Mouse (Mus musculus) hindbrain, embryonic 11.5 days (tissue): ENCODE data around the gene Gas2l3. TPM values are rescaled to one million over a fixed set of nuclear protein-coding genes. Genes with fewer than 3 reads are reported as not detected.

Source experiments
- ATAC-seq: fragments of 200-750 bp; cut with Nextera tagmentation; 2 replicates; pipeline ENCODE4 v1.8.0; 2017; ENCODE audit warnings: mild to moderate bottlenecking, moderate TSS enrichment, moderate library complexity; ENCODE audit not compliant: low FRiP score
- DNase-seq: peaks from one replicate; pipeline ENCODE4 v3.0.0-alpha.2; 2015; ENCODE audit warnings: low spot score
- H3K27ac ChIP-seq: fragments of 300-500 bp; sonication (generic); 2 replicates; pipeline ENCODE4 v1.5.1; 2014; ENCODE audit warnings: mild to moderate bottlenecking, low read depth, low read length
- H3K27me3 ChIP-seq: fragments of 300-500 bp; sonication (generic); 2 replicates; pipeline ENCODE4 v1.6.1; 2014; ENCODE audit warnings: mild to moderate bottlenecking, low read length, moderate library complexity, mixed read lengths; ENCODE audit not compliant: control insufficient read depth, insufficient read depth
- H3K36me3 ChIP-seq: fragments of 300-500 bp; sonication (generic); 2 replicates; pipeline ENCODE4 v1.6.1; 2014; ENCODE audit warnings: mild to moderate bottlenecking, low read length, moderate library complexity, mixed read lengths; ENCODE audit not compliant: control insufficient read depth, insufficient read depth
- H3K4me1 ChIP-seq: fragments of 300-500 bp; sonication (generic); replicated peaks from 2 replicates; pipeline ENCODE4 v1.6.1; 2014; ENCODE audit warnings: low read length, mixed read lengths; ENCODE audit not compliant: control insufficient read depth, insufficient read depth
- H3K4me2 ChIP-seq: fragments of 300-500 bp; sonication (generic); replicated peaks from 2 replicates; pipeline ENCODE4 v1.6.1; 2014; ENCODE audit warnings: mild to moderate bottlenecking, low read depth, low read length
- H3K4me3 ChIP-seq: fragments of 300-500 bp; sonication (generic); 2 replicates; pipeline ENCODE4 v1.5.1; 2014; ENCODE audit warnings: low read depth, low read length
- H3K9ac ChIP-seq: fragments of 300-500 bp; sonication (generic); 2 replicates; pipeline ENCODE4 v1.6.1; 2014; ENCODE audit warnings: low read depth, low read length
- H3K9me3 ChIP-seq: fragments of 300-500 bp; sonication (generic); 2 replicates; pipeline ENCODE4 v1.6.1; 2016; ENCODE audit warnings: low read length; ENCODE audit not compliant: control insufficient read depth
- WGBS: fragments of 180-500 bp; shearing (Covaris S2); extraction: QIAGEN DNeasy Blood & Tissue Kit; methylation state at CpG from one replicate; pipeline ENCODE4 v1.1.7; 2014; 5-methylcytosine and 5-hydroxymethylcytosine counted together
- polyA plus RNA-seq: library from polyadenylated mRNA; unstranded; fragments of >200 nt; fragmentation: Nextera tagmentation; extraction: Ambion mirVana; gene quantifications from 2 replicates; pipeline ENCODE4 v1.2.1, GENCODE M21; 2014

Gene Gas2l3
- polyA plus RNA-seq, 1 experiment from 2014 or later, result 10.3 TPM

DNA sequence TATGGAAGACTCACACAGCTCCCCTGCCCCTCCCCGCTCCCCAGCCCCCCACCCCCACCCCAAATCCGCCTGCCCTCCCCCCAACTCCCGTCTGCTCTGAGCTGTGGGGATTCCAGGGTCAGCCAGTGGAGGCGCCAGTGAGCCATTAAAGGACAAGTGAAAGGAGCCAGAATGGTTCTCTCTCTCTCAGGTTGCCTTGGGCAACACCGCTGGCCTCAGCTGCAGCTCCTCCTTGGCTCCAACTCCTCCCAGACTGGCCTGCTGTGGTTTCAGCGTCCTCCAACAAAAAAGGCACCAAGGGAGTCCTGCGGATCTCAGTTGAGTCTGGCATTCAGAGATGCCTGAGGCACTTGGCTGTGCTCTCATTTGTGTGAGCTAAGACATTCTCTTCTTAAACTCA is 47.9 kb downstream of the Gas2l3 start:
- DNase-seq (peak; percentile 84), ATAC-seq (peak; percentile 73)
- H3K4me2 ChIP-seq, result no peak overlapping the region
- H3K4me1 ChIP-seq, result no peaks in the 10 kb centered on the region
- no peaks in the 10 kb centered on the region for H3K36me3 ChIP-seq
- H3K9ac ChIP-seq, result no peak overlapping the region
- H3K27me3 ChIP-seq, result no peaks in the 10 kb centered on the region
- no peaks in the 10 kb centered on the region for H3K9me3 ChIP-seq
- WGBS, result 5% methylated on average over 7 of the region's 7 CpGs
- H3K27ac ChIP-seq, result no peak overlapping the region
- H3K4me3 ChIP-seq, result no peak overlapping the region

- ATAC-seq (no peak), DNase-seq (no peak)
- H3K9ac ChIP-seq, result no peak overlapping the region
- no peaks in the 10 kb centered on the region for H3K9me3 ChIP-seq
- no peak overlapping the region for H3K4me2 ChIP-seq
- no peak overlapping the region for H3K4me3 ChIP-seq
- H3K27me3 ChIP-seq, result no peaks in the 10 kb centered on the region
- no peaks in the 10 kb centered on the region for H3K36me3 ChIP-seq
- 40% methylated on average over 7 of the region's 7 CpGs for WGBS
- H3K4me1 ChIP-seq, result no peaks in the 10 kb centered on the region
- H3K27ac ChIP-seq, result no peak overlapping the region
Observed at GRCm38 (mm10) chr10:89395321-89395720, 48.4 kb downstream of the Gas2l3 start.

- WGBS, result 43% methylated on average over 4 of the region's 4 CpGs
- ATAC-seq (no peak), DNase-seq (no peak)
- Histone ChIP-seq H3K4me1 (no peaks in the 10 kb centered on the region), H3K9me3 (no peaks in the 10 kb centered on the region), H3K4me2 (no peak overlapping the region), H3K4me3 (no peak overlapping the region), H3K27me3 (no peaks in the 10 kb centered on the region), H3K27ac (no peak overlapping the region), H3K36me3 (no peaks in the 10 kb centered on the region), H3K9ac (no peak overlapping the region)
Observed at GRCm38 (mm10) chr10:89392687-89393086, 51.1 kb downstream of the Gas2l3 start.

- ATAC-seq, result no peak
Observed at GRCm38 (mm10) chr10:89391571-89392163, 52.1 kb downstream of the Gas2l3 start.

GRCm38 (mm10) chr10:89386461-89386860 is 57.3 kb downstream of the Gas2l3 start:
- 88% methylated on average over 3 of the region's 3 CpGs for WGBS
- Histone ChIP-seq H3K4me2 (no peak overlapping the region), H3K27me3 (no peaks in the 10 kb centered on the region), H3K9me3 (no peaks in the 10 kb centered on the region), H3K4me3 (no peak overlapping the region), H3K9ac (no peak overlapping the region), H3K36me3 (no peaks in the 10 kb centered on the region), H3K4me1 (no peaks in the 10 kb centered on the region), H3K27ac (no peak overlapping the region)
- ATAC-seq, result no peak
- no peak for DNase-seq

More at GRCm38 (mm10) chr10:89391571-89392163, 52.1 kb downstream of the Gas2l3 start:
- Histone ChIP-seq H3K27me3 (no peaks in the 10 kb centered on the region), H3K36me3 (no peaks in the 10 kb centered on the region), H3K27ac (no peak overlapping the region), H3K9me3 (no peaks in the 10 kb centered on the region), H3K4me1 (no peaks in the 10 kb centered on the region), H3K9ac (no peak overlapping the region), H3K4me3 (no peak overlapping the region), H3K4me2 (no peak overlapping the region)
- no peak for DNase-seq
- WGBS, result 82% methylated on average over 4 of the region's 4 CpGs

DNA sequence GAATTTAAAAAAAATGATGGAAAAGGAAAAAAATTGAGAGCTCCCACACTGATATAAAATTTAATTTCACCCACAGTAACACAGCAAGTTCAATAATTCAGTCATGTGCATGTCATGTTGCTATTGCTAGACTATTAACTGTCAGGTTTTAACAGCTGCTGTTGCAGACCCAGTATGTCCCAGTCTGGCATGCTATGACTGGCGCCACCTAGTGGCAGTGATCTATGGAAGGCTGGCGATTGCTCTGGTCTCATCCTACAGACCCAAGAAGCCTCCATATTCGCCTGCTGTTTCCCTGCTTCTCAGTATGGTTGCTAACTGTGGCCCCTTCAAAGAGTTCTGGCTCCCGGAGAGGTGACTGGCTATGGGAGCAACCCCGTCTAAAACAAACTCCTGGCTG is 60.3 kb downstream of the Gas2l3 start:
- WGBS, result 5% methylated on average over 5 of the region's 5 CpGs
- Histone ChIP-seq H3K9ac (no peak overlapping the region), H3K27me3 (no peaks in the 10 kb centered on the region), H3K36me3 (no peaks in the 10 kb centered on the region), H3K4me1 (no peaks in the 10 kb centered on the region), H3K4me2 (no peak overlapping the region), H3K27ac (no peak overlapping the region), H3K4me3 (no peak overlapping the region), H3K9me3 (no peaks in the 10 kb centered on the region)
- DNase-seq, result peak; percentile 89
- ATAC-seq, result peak; percentile 77; the same call in 1 of the 2 replicates

DNA sequence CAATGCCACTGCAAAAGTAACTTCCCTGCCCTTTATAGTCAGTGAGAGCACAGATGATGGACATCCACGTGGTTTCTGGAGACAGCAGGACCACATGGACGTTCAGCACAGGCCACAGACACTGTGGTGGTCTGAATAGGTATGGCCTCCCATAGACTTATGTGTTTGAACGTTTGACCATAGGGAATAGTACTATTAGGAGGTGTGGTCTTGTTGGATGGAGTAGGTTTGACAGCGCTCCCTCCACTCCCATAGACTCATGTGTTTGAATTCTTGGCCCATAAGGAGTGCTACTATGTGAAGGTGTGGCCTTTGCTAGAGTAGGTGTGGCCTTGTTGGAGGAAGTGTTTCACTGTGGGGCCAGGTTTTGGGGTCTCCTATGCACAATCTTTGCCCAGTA is 66.0 kb downstream of the Gas2l3 start:
- Histone ChIP-seq H3K27ac (no peak overlapping the region), H3K4me1 (no peaks in the 10 kb centered on the region), H3K9ac (no peak overlapping the region), H3K36me3 (no peaks in the 10 kb centered on the region), H3K4me3 (no peak overlapping the region), H3K27me3 (no peaks in the 10 kb centered on the region), H3K4me2 (no peak overlapping the region), H3K9me3 (no peaks in the 10 kb centered on the region)
- no peak for ATAC-seq
- DNase-seq, result no peak
- WGBS, result 77% methylated on average over 4 of the region's 4 CpGs

DNA sequence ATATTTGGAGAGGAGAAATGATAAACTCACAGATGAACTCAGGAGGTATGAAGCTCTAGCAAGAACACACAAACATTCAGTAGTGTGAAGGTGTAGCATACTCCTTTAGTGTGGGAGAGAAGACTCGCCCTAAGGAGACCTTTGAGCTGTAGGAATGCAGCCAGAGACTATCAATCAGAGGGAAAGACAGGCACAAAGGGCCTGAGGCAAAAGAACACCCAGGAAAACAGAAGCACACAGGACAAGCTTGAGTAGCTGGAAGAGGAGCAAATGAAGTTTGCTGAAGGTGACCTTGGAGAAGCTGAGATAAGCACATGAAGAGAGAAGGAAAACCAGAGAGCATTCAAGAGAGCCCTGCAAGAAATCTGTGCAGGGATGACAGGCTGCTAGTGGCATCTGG is 73.7 kb downstream of the Gas2l3 start:
- Histone ChIP-seq H3K36me3 (no peaks in the 10 kb centered on the region), H3K9ac (no peak overlapping the region), H3K4me1 (no peaks in the 10 kb centered on the region), H3K27ac (no peak overlapping the region), H3K9me3 (no peaks in the 10 kb centered on the region), H3K27me3 (no peaks in the 10 kb centered on the region), H3K4me3 (no peak overlapping the region), H3K4me2 (no peak overlapping the region)
- no peak for DNase-seq
- WGBS, result 52% methylated on average over 1 of the region's 1 CpGs
- no peak for ATAC-seq

DNA sequence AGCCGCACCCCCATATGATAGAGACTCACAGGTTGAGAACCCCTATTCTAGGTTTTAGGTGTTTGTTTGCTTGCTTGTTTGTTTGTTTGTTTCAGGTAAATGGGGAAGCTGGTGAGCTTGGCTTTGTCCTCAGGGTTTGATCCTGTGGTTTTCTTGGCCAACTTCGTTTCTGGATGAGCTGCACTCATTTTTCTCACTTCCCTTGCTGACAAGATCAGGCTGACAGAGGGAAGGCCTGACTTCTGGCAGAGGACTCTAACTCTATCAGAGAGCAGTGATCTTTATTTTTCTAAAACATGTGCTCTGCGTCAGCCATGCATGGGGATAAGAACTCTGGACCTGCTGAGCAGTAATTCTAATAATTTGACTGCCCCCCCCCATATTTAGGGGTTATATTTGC is 84.8 kb downstream of the Gas2l3 start:
- Histone ChIP-seq H3K27me3 (no peaks in the 10 kb centered on the region), H3K4me3 (no peak overlapping the region), H3K4me2 (no peak overlapping the region), H3K9me3 (no peaks in the 10 kb centered on the region), H3K9ac (no peak overlapping the region), H3K36me3 (no peaks in the 10 kb centered on the region), H3K27ac (no peak overlapping the region), H3K4me1 (no peaks in the 10 kb centered on the region)
- DNase-seq, result no peak
- ATAC-seq, result no peak
- 81% methylated on average over 3 of the region's 3 CpGs for WGBS
